Mouse (Mus musculus) myocyte (in vitro differentiated cells): ENCODE measurements around the gene Sesn2.

Source experiments
- MAX ChIP-seq: IDR thresholded peaks from one replicate; pipeline ENCODE4 v1.6.1; 2011; ENCODE audit warnings: low read depth, mild to moderate bottlenecking, control low read depth
- SRF ChIP-seq: IDR thresholded peaks from one replicate; pipeline ENCODE4 v1.6.1; 2011; ENCODE audit warnings: low read depth; ENCODE audit not compliant: control insufficient read depth, insufficient read length
- TCF12 ChIP-seq: IDR thresholded peaks from one replicate; pipeline ENCODE4 v1.6.1; 2011; ENCODE audit warnings: mild to moderate bottlenecking, control low read depth; ENCODE audit not compliant: poor library complexity, insufficient read depth, severe bottlenecking

- TF ChIP-seq MAX (no peak), TCF12 (no peak), SRF (no peak)
Observed at GRCm38 (mm10) chr4:132455561-132455960, 54.7 kb downstream of the Sesn2 start.
